Mouse (Mus musculus): ENCODE data around the gene Vat1.
A peak's percentile ranks its signal among the peaks of the same experiment; 100 is the strongest.
"Not testable (repeated sequence)": the region's sequence is repeated elsewhere in the genome, so short reads cannot be mapped to it uniquely, and the experiment has no call there.

Gene Vat1

GRCm38 (mm10) chr11:101441450-101442126, 24.4 kb downstream of the Vat1 start:
- DNase-seq: not testable (repeated sequence)

GRCm38 (mm10) chr11:101438006-101438405, 28.0 kb downstream of the Vat1 start:
- DNase-seq: not testable (repeated sequence)

GRCm38 (mm10) chr11:101436916-101437315, 29.1 kb downstream of the Vat1 start:
- DNase-seq: no peak

- DNase-seq: no peak
These were observed 30.2 kb downstream of the Vat1 start for GRCm38 (mm10) chr11:101435831-101436230.

GRCm38 (mm10) chr11:101433396-101433795, 32.6 kb downstream of the Vat1 start:
- no peak for DNase-seq

- no peak for DNase-seq
These were observed 34.7 kb downstream of the Vat1 start for GRCm38 (mm10) chr11:101431327-101431726.

GRCm38 (mm10) chr11:101426165-101426564, 39.9 kb downstream of the Vat1 start:
- no peak for DNase-seq

- DNase-seq: peak; percentile 99
These were observed 40.9 kb downstream of the Vat1 start, which contains the start of the genes Rundc1 and Ptges3l for GRCm38 (mm10) chr11:101424925-101425813. Gene Rundc1 (plus strand): TSS chr11:101425085. Gene Ptges3l (minus strand): TSS chr11:101425333.

- no peak for DNase-seq
These were observed 41.8 kb downstream of the Vat1 start, which contains the start of gene Gm27029 for GRCm38 (mm10) chr11:101424105-101424851. Gene Gm27029 (minus strand): TSS chr11:101424796.

- no peak for DNase-seq
These were observed 45.9 kb downstream of the Vat1 start for GRCm38 (mm10) chr11:101420148-101420547.

GRCm38 (mm10) chr11:101419610-101420009, 46.4 kb downstream of the Vat1 start:
- no peak for DNase-seq

- no peak for DNase-seq
These were observed 47.0 kb downstream of the Vat1 start for GRCm38 (mm10) chr11:101418991-101419390.

GRCm38 (mm10) chr11:101417101-101417855, 48.8 kb downstream of the Vat1 start, which contains the start of gene Aarsd1:
Gene Aarsd1 (minus strand): TSS chr11:101417615.
- DNase-seq: peak; percentile 92

- no peak for DNase-seq
These were observed 49.5 kb downstream of the Vat1 start for GRCm38 (mm10) chr11:101416433-101417100.

GRCm38 (mm10) chr11:101415306-101415705, 50.7 kb downstream of the Vat1 start:
- no peak for DNase-seq
